Mouse (Mus musculus) cerebellum, adult 2 months (tissue): Measurements from ENCODE around the gene Lrrc63. TPM values are rescaled to one million over a fixed set of nuclear protein-coding genes. Genes with fewer than 3 reads are reported as not detected.
A peak's percentile ranks its signal among the peaks of the same experiment; 100 is the strongest.

Experiments used
- DNase-seq, 2 experiments: peaks; one replicate each; pipeline ENCODE4 v3.0.0; 2021
- H3K27ac ChIP-seq: fragments of 200-500 bp; 2 replicates; pipeline ENCODE4 v1.5.1; 2012; ENCODE audit warnings: low read length, control low read depth, inconsistent platforms; ENCODE audit not compliant: insufficient read depth
- H3K27me3 ChIP-seq: fragments of 200-500 bp; 2 replicates; pipeline ENCODE4 v1.6.1; 2012; ENCODE audit warnings: inconsistent platforms, mild to moderate bottlenecking, low read length, moderate library complexity; ENCODE audit not compliant: control insufficient read depth, insufficient read depth
- H3K4me1 ChIP-seq: fragments of 200-500 bp; 2 replicates; pipeline ENCODE4 v1.6.1; 2011; ENCODE audit warnings: low read length; ENCODE audit not compliant: control insufficient read depth, insufficient read depth
- H3K4me3 ChIP-seq: fragments of 200-500 bp; replicated peaks from 2 replicates; pipeline ENCODE3; 2011; ENCODE audit warnings: mild to moderate bottlenecking, low read depth, low read length, control low read depth; ENCODE audit not compliant: insufficient read depth
- CTCF ChIP-seq: fragments of 200-500 bp; IDR thresholded peaks from 2 replicates; pipeline ENCODE4 v1.5.1; 2011; ENCODE audit warnings: low read depth, mild to moderate bottlenecking, control low read depth, low read length, moderate library complexity, borderline replicate concordance; ENCODE audit not compliant: insufficient read depth
- POLR2A ChIP-seq: fragments of 200-500 bp; IDR thresholded peaks from 2 replicates; pipeline ENCODE4 v1.6.1; 2011; ENCODE audit warnings: low read length, control low read depth, borderline replicate concordance; ENCODE audit not compliant: insufficient read depth
- WGBS: fragments of 180-500 bp; shearing (Covaris S2); methylation state at CpG from one replicate; pipeline ENCODE4 v1.1.7; 2018; 5-methylcytosine and 5-hydroxymethylcytosine counted together
- polyA plus RNA-seq: library from polyadenylated mRNA; depleted of rRNA; stranded (reverse); fragments of >200 nt; gene quantifications from 2 replicates; pipeline ENCODE4 v1.2.3, GENCODE M21; 2012

Gene Lrrc63
- polyA plus RNA-seq, 1 experiment = 0.03 TPM

DNA sequence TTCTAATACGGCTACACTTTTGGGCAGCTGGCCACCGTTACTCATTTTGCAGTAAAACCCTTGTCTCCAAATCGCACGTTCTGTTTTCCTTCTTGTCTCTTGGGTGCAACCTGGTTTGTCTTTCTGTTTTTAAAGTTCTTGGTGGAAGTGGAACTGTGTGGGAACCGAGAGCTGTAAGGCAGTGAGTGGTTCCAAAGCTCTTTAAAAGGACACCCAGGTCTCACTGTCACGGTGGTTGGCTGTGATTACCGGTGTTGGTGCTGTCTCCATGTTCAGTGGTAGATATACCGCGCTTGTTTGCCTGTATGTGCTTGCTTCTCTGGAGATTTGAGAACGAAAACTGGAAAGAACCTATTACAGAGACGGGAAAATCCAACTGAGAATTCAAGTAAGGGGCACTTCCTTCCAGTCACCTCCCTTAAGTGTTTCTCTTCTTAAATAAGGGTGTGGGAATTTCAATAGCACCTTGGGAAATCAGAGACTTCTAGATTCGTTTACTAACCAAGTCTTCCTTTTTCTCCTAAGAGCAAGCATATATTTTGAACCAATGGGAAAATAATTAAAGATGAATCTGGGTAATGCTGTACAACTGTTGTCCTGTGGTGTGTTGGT, 749 bp upstream of the Lrrc63 start:
- 8% methylated on average over 12 of the region's 12 CpGs for WGBS
- no peak for DNase-seq
- no peak for TF ChIP-seq CTCF
- no peak for TF ChIP-seq POLR2A

DNA sequence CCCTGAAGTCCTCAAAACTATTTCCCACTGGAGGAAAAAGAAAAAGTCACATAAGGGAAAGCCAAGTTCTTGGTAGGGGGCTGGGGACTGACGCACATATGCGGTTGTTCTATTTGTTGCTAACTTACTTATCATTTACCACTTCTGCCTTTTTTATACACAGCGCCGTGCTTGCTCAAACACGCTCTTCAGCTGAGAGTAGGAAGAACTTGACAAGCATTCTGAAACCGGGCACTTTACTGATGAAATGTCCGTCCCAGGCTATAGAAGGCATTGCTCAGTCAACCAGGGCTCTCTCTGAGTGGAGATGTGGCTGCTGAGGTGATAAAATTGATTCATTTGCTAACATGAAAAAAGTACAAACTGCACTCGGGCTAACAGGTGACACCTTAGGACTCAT, 9.0 kb downstream of the Lrrc63 start:
- TF ChIP-seq CTCF = no peak
- TF ChIP-seq POLR2A = no peak
- no peak overlapping the region for H3K27ac ChIP-seq
- H3K4me1 ChIP-seq = no peaks in the 10 kb centered on the region
- no peaks in the 10 kb centered on the region for H3K27me3 ChIP-seq
- WGBS = 87% methylated on average over 8 of the region's 8 CpGs
- no peak overlapping the region for H3K4me3 ChIP-seq
- no peak for DNase-seq

More for the DNA sequence above, 749 bp upstream of the Lrrc63 start:
- Histone ChIP-seq H3K4me3 (peak overlapping the region; percentile 59), H3K27me3 (no peaks in the 10 kb centered on the region), H3K4me1 (no peaks in the 10 kb centered on the region), H3K27ac (no peak overlapping the region)

DNA sequence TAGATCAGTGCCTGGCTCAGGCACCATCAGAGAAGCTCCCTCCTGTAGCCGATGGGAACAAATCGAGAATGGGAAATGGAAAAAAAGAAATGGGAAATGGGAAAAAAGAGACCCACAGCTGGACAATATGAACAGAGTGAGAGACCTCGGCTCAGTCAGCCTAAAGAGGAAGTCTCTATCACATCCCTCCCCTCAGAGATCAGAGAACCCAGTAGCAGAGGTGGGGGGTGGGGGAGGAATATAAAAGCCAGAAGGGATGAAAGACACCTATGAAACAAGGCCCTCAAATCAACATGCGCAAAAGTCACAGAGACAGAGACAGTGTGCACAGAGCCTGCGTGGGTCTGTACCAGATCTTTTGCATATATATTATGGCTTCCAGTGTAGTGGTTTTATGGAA, 27.7 kb downstream of the Lrrc63 start:
- WGBS = 93% methylated on average over 5 of the region's 5 CpGs
- H3K27ac ChIP-seq = no peak overlapping the region
- no peak for DNase-seq
- H3K27me3 ChIP-seq = no peaks in the 10 kb centered on the region
- no peaks in the 10 kb centered on the region for H3K4me1 ChIP-seq
- TF ChIP-seq POLR2A (no peak), CTCF (no peak)
- H3K4me3 ChIP-seq = no peak overlapping the region

DNA sequence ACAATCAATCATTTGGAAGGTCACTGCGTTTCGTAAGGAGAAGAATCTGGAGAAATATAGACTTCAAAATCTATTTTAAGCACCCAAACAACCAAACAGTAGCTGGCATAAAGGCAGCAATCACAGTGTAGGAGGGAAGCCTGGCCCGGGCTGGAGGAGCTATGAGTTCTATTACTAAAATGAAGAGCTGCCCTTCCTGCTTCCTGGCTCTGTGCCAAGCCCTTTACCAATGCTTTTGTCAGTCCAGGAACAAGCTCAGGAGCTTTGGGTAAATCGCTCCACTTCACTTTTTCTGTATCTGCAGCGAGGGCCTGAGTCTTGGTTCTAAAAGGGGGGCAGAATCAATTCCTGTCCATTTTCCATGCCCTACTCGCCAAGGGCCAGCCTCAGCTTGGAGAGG, 52.7 kb downstream of the Lrrc63 start:
- Histone ChIP-seq H3K4me3 (no peak overlapping the region), H3K27ac (no peak overlapping the region), H3K4me1 (no peaks in the 10 kb centered on the region), H3K27me3 (no peaks in the 10 kb centered on the region)
- WGBS = 62% methylated on average over 6 of the region's 6 CpGs
- TF ChIP-seq CTCF = no peak
- no peak for TF ChIP-seq POLR2A
- DNase-seq = no peak

DNA sequence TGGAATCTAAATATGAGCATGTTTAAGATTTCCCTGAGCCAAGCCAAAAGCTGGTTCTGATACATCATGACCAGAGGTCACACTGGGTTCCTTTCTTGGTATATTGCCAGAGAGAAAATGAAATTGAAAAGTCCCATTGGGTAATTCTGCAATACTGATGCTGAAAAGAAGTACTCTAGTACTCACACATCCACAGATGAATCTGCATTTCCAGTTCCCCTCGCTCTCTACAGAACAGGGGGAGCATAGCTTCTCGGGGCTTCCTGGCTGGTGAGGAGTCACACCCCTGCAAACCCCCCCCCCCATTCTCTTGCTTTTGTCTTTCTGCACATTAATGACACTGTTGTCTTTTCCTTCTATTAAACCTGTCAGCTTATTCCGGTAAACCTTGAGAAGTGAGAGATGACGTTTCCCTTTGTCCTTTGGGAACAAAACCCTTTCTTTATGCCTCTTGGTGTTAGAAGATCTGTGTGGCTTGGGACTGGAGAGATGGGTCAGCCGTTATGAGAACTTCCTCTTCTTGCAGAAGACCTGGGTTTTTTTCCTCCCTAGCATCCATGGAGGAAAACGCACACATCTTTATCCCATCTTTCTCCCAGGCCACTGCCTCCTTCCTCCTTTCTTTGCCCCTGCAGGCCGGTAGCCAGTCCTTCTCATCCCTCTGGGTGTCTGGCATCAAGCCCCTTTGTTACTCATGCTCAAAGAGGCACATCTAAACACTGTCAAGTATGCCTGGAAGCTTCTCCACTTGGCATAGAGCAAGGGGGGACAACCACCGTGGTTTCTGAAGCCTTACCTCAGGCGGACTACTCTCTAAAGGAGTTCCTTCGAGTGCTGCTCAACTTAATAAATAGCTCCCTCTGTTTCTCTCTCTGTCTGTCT, 55.1 kb downstream of the Lrrc63 start:
- TF ChIP-seq POLR2A (no peak), CTCF (no peak)
- DNase-seq = no peak
- Histone ChIP-seq H3K27me3 (no peaks in the 10 kb centered on the region), H3K4me3 (no peak overlapping the region), H3K27ac (no peak overlapping the region), H3K4me1 (no peaks in the 10 kb centered on the region)
- WGBS = 36% methylated on average over 10 of the region's 10 CpGs

DNA sequence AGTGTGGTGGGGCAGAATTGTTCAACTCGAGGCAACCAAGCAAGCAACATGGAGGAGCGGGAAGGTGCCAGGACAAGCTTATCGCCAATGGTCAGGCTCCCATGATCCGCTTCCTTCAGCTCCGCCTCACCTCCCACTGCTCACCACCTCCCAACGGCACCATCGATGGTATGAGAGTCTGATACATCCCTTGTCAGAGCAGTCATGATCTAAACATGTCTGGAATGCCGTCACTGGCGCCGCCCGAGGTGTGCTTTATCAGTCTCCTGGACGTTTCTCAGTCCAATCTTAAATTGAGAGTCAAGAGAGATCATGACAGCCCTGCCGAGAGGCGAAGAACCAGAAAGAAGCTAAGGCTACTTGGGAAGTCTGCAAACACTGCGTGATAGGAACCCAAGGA, 59.6 kb downstream of the Lrrc63 start:
- H3K4me3 ChIP-seq = no peak overlapping the region
- WGBS = 84% methylated on average over 15 of the region's 15 CpGs
- DNase-seq = no peak
- H3K4me1 ChIP-seq = no peaks in the 10 kb centered on the region
- no peak overlapping the region for H3K27ac ChIP-seq
- TF ChIP-seq POLR2A (no peak), CTCF (no peak)
- H3K27me3 ChIP-seq = no peaks in the 10 kb centered on the region

DNA sequence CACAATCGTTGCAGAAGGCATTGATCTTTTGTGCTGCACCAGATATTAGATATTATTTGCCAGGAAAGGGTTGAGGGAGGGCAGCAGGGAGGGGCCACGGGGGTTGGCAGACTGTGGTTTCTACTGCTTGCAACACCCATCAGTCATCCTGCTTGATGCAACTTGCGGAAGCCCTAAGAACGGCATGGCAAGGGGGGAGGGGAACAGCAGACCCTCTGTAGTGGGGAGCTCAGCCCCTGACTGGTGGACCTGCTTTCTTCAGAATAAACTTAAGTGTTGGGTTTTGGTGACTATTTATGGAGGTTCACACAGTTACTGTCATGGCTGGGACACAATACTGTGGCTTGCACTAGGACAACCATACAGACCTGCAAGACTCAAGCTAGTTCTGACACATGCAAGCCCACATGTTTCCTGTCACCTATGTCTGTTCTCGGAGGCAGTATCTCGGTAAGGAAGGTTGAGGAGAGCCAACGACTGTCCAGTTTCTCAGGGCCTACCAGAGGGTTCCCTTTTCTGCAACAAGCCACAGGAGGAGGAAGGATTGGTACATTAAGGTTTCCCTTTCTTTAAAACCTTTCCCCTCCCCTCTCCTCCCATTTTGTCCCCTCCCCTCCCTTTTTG, 61.2 kb downstream of the Lrrc63 start:
- no peak for DNase-seq
- no peaks in the 10 kb centered on the region for H3K4me1 ChIP-seq
- H3K4me3 ChIP-seq = no peak overlapping the region
- WGBS = 73% methylated on average over 7 of the region's 7 CpGs
- no peak for TF ChIP-seq POLR2A
- no peak for TF ChIP-seq CTCF
- no peaks in the 10 kb centered on the region for H3K27me3 ChIP-seq
- no peak overlapping the region for H3K27ac ChIP-seq

DNA sequence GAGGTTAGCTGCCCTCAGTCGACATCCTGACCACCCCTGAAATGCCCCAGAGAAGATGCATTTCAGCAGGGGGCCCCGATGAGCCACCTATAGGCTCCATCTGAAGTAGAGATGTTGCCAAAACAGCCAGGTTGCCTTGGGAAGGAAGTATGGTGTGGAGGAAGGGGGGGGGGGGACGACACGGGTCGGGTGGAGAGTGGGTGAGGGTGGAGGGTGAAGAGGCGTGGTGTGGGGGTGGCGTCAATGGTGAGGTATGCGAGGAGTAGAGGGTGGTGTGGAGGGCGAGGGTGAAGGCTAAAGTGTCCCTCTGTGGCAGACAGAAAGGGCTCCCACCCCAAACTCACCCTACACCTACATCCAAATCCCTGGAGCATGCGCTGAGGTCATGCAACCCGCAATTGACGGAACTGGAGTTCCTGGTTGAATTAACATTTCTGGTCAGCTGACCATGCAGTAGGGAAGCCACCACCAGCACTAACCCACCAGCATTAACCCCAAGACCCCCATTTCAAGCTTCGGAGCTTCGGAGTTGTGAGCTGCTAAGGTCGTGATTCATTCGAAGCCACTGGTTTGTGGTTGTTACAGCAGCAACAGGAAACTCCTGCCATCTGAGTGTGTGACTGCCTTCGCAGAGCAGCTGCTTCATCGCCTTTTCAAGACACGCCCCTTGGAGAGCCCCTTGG, 62.1 kb downstream of the Lrrc63 start:
- H3K27me3 ChIP-seq = no peaks in the 10 kb centered on the region
- no peak for DNase-seq
- no peak for TF ChIP-seq CTCF
- no peak for TF ChIP-seq POLR2A
- 85% methylated on average over 19 of the region's 19 CpGs for WGBS
- H3K27ac ChIP-seq = no peak overlapping the region
- no peak overlapping the region for H3K4me3 ChIP-seq
- no peaks in the 10 kb centered on the region for H3K4me1 ChIP-seq
